Mouse (Mus musculus): ENCODE measurements around the gene Jmjd7. TPM values are rescaled to one million over a fixed set of nuclear protein-coding genes. Genes with fewer than 3 reads are reported as not detected.
A peak's percentile ranks its signal among the peaks of the same experiment; 100 is the strongest.

Gene Jmjd7
- polyA plus RNA-seq, 1 experiment from 2014 or later: 18.4 TPM

- Histone ChIP-seq H3K9me3 (no peaks in the 10 kb centered on the region), H3K27me3 (no peaks in the 10 kb centered on the region), H3K4me2 (no peak overlapping the region), H3K36me3 (peaks cover 9% of the 10 kb centered on the region), H3K4me3 (no peak overlapping the region), H3K4me1 (peaks cover 49% of the 10 kb centered on the region), H3K27ac (no peak overlapping the region), H3K9ac (no peak overlapping the region)
- ATAC-seq (ENCODE audit: insufficient number of reproducible peaks, low FRiP score, low TSS enrichment, low read depth): no peak
- 51% methylated on average over 14 of the region's 14 CpGs for WGBS
Observed at GRCm38 (mm10) chr2:120046486-120047310, 19.4 kb downstream of the Jmjd7 start.

GRCm38 (mm10) chr2:120048173-120048572, 20.9 kb downstream of the Jmjd7 start:
- Histone ChIP-seq H3K4me3 (no peak overlapping the region), H3K36me3 (no peaks in the 10 kb centered on the region), H3K4me2 (no peak overlapping the region), H3K9ac (no peak overlapping the region), H3K9me3 (no peaks in the 10 kb centered on the region), H3K27me3 (no peaks in the 10 kb centered on the region), H3K4me1 (peaks cover 49% of the 10 kb centered on the region), H3K27ac (no peak overlapping the region)
- WGBS: 74% methylated on average over 9 of the region's 9 CpGs
- no peak for ATAC-seq (ENCODE audit: insufficient number of reproducible peaks, low FRiP score, low TSS enrichment, low read depth)

GRCm38 (mm10) chr2:120049632-120050274, 22.5 kb downstream of the Jmjd7 start:
- Histone ChIP-seq H3K27ac (no peak overlapping the region), H3K9me3 (no peaks in the 10 kb centered on the region), H3K9ac (no peak overlapping the region), H3K4me3 (no peak overlapping the region), H3K36me3 (no peaks in the 10 kb centered on the region), H3K4me1 (peaks cover 36% of the 10 kb centered on the region), H3K27me3 (no peaks in the 10 kb centered on the region), H3K4me2 (no peak overlapping the region)
- no peak for ATAC-seq (ENCODE audit: insufficient number of reproducible peaks, low FRiP score, low TSS enrichment, low read depth)
- WGBS: 58% methylated on average over 10 of the region's 10 CpGs

GRCm38 (mm10) chr2:120051405-120051804, 24.1 kb downstream of the Jmjd7 start:
- no peak overlapping the region for H3K27ac ChIP-seq
- WGBS: 50% methylated on average over 6 of the region's 6 CpGs

GRCm38 (mm10) chr2:120054771-120055552, 27.7 kb downstream of the Jmjd7 start:
- H3K27ac ChIP-seq: no peak overlapping the region
- no peak overlapping the region for H3K4me2 ChIP-seq
- H3K4me3 ChIP-seq: no peak overlapping the region
- WGBS: 86% methylated on average over 12 of the region's 12 CpGs
- no peak overlapping the region for H3K9ac ChIP-seq
- no peaks in the 10 kb centered on the region for H3K9me3 ChIP-seq
- H3K27me3 ChIP-seq: no peaks in the 10 kb centered on the region
- H3K36me3 ChIP-seq: no peaks in the 10 kb centered on the region
- peaks cover 11% of the 10 kb centered on the region; the same call in 1 of the 2 replicates for H3K4me1 ChIP-seq
- ATAC-seq (ENCODE audit: insufficient number of reproducible peaks, low FRiP score, low TSS enrichment, low read depth): no peak

More at GRCm38 (mm10) chr2:120051405-120051804, 24.1 kb downstream of the Jmjd7 start:
- Histone ChIP-seq H3K4me3 (no peak overlapping the region), H3K27me3 (no peaks in the 10 kb centered on the region), H3K4me2 (no peak overlapping the region), H3K9ac (no peak overlapping the region), H3K9me3 (no peaks in the 10 kb centered on the region), H3K36me3 (no peaks in the 10 kb centered on the region), H3K4me1 (peaks cover 20% of the 10 kb centered on the region)
- no peak for ATAC-seq (ENCODE audit: insufficient number of reproducible peaks, low FRiP score, low TSS enrichment, low read depth)

- Histone ChIP-seq H3K9ac (no peak overlapping the region), H3K27me3 (no peaks in the 10 kb centered on the region), H3K4me3 (no peak overlapping the region), H3K9me3 (no peaks in the 10 kb centered on the region), H3K27ac (no peak overlapping the region), H3K36me3 (no peaks in the 10 kb centered on the region), H3K4me1 (peaks cover 12% of the 10 kb centered on the region), H3K4me2 (no peak overlapping the region)
- WGBS: 75% methylated on average over 10 of the region's 10 CpGs
- ATAC-seq (ENCODE audit: insufficient number of reproducible peaks, low FRiP score, low TSS enrichment, low read depth): no peak
Observed at GRCm38 (mm10) chr2:120055923-120056322, 28.6 kb downstream of the Jmjd7 start.

- H3K9ac ChIP-seq: no peak overlapping the region
- no peaks in the 10 kb centered on the region for H3K9me3 ChIP-seq
- no peak for ATAC-seq (ENCODE audit: insufficient number of reproducible peaks, low FRiP score, low TSS enrichment, low read depth)
- no peak overlapping the region for H3K4me2 ChIP-seq
- peaks cover 16% of the 10 kb centered on the region for H3K4me1 ChIP-seq
- H3K27ac ChIP-seq: peak overlapping the region; percentile 22; the same call in 1 of the 2 replicates
- H3K36me3 ChIP-seq: no peaks in the 10 kb centered on the region
- H3K4me3 ChIP-seq: no peak overlapping the region
- WGBS: 73% methylated on average over 4 of the region's 4 CpGs
- no peaks in the 10 kb centered on the region for H3K27me3 ChIP-seq
Observed at GRCm38 (mm10) chr2:120058818-120059217, 31.5 kb downstream of the Jmjd7 start.

GRCm38 (mm10) chr2:120059466-120059865, 32.2 kb downstream of the Jmjd7 start:
- no peak overlapping the region for H3K4me2 ChIP-seq
- 89% methylated on average over 3 of the region's 3 CpGs for WGBS

GRCm38 (mm10) chr2:120060190-120060589, 32.9 kb downstream of the Jmjd7 start:
- Histone ChIP-seq H3K4me1 (peaks cover 16% of the 10 kb centered on the region), H3K27me3 (no peaks in the 10 kb centered on the region), H3K36me3 (no peaks in the 10 kb centered on the region), H3K9me3 (no peaks in the 10 kb centered on the region), H3K4me2 (no peak overlapping the region), H3K4me3 (no peak overlapping the region), H3K27ac (0 out of 2 replicates have a peak overlapping the region, but pooled peaks have one; percentile 47), H3K9ac (no peak overlapping the region)
- no peak for ATAC-seq (ENCODE audit: insufficient number of reproducible peaks, low FRiP score, low TSS enrichment, low read depth)
- WGBS: 40% methylated on average over 6 of the region's 6 CpGs

More at GRCm38 (mm10) chr2:120059466-120059865, 32.2 kb downstream of the Jmjd7 start:
- Histone ChIP-seq H3K9me3 (no peaks in the 10 kb centered on the region), H3K27me3 (no peaks in the 10 kb centered on the region), H3K4me1 (peaks cover 16% of the 10 kb centered on the region), H3K36me3 (no peaks in the 10 kb centered on the region), H3K4me3 (no peak overlapping the region), H3K9ac (no peak overlapping the region), H3K27ac (peak overlapping the region; percentile 22; the same call in 1 of the 2 replicates)
- ATAC-seq (ENCODE audit: insufficient number of reproducible peaks, low FRiP score, low TSS enrichment, low read depth): no peak

GRCm38 (mm10) chr2:120060651-120061050, 33.4 kb downstream of the Jmjd7 start:
- no peaks in the 10 kb centered on the region for H3K9me3 ChIP-seq
- H3K27me3 ChIP-seq: no peaks in the 10 kb centered on the region
- peaks cover 16% of the 10 kb centered on the region for H3K4me1 ChIP-seq
- no peaks in the 10 kb centered on the region for H3K36me3 ChIP-seq
- no peak overlapping the region for H3K4me3 ChIP-seq
- no peak overlapping the region for H3K4me2 ChIP-seq
- 59% methylated on average over 9 of the region's 9 CpGs for WGBS
- H3K9ac ChIP-seq: no peak overlapping the region
- H3K27ac ChIP-seq: peak overlapping the region; percentile 47; the same call in 1 of the 2 replicates
- no peak for ATAC-seq (ENCODE audit: insufficient number of reproducible peaks, low FRiP score, low TSS enrichment, low read depth)

GRCm38 (mm10) chr2:120062248-120062647, 35.0 kb downstream of the Jmjd7 start:
- peaks cover 16% of the 10 kb centered on the region for H3K4me1 ChIP-seq
- H3K4me3 ChIP-seq: no peak overlapping the region
- H3K9ac ChIP-seq: no peak overlapping the region
- no peak overlapping the region for H3K27ac ChIP-seq
- ATAC-seq (ENCODE audit: insufficient number of reproducible peaks, low FRiP score, low TSS enrichment, low read depth): no peak
- no peaks in the 10 kb centered on the region for H3K27me3 ChIP-seq
- H3K9me3 ChIP-seq: no peaks in the 10 kb centered on the region
- no peak overlapping the region for H3K4me2 ChIP-seq
- no peaks in the 10 kb centered on the region for H3K36me3 ChIP-seq
- WGBS: 81% methylated on average over 8 of the region's 8 CpGs

Measured in limb, embryonic 15.5 days (tissue).